In the genomic region with DNA sequence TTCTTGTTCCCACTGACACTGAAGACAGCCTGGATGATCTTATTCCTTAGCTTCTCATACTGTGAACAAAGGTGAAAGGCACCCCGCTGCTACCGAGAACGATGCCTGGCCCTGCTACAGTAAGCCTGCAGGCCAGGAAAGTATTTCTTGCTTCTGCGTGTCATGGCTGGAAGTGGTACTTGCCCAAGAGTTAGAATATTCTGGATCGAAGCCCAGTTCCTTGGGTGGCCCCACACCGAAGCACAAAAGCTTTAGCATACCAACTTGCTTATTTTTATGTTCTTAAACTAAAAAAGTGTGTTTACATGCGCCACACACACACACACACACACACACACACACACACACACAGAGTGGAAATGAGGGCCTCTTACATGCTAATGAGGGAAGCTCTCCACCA, we compare ENCODE assay signal across 25 mouse cellular contexts. TPM values are rescaled to one million over a fixed set of nuclear protein-coding genes. Genes with fewer than 3 reads are reported as not detected.
DNase-seq lines count a peak whose midpoint lies in the region; ATAC-seq and TF ChIP-seq lines count a peak whose summit lies in the region.
"Had no signal": no experiment of that assay in that cellular context is flagged by ENCODE, and none has a peak within 500 bp of the region (broad histone marks: within the 10 kb centered on the region; RNA-seq: fewer than 3 reads in every experiment).

No protein-coding gene starts in this region.

- no peak for ATAC-seq in liver, embryonic 12.5 days
- ATAC-seq in liver, embryonic 11.5 days (replicated peaks; ENCODE audit: low FRiP score): no peak
- no peak for ATAC-seq in lung, postnatal 0 days
- no peak for ATAC-seq in embryonic facial prominence, embryonic 15.5 days (ENCODE audit: insufficient number of reproducible peaks, low FRiP score, low TSS enrichment, low read depth)
- ATAC-seq: forebrain, embryonic 14.5 days; hindbrain, embryonic 16.5 days; inflammation-experienced regulatory T-cells, adult 6 months had no signal

- DNase-seq in liver, embryonic 11.5 days (ENCODE audit: low spot score): no peak
- peak; percentile 27 for DNase-seq in lung, postnatal 0 days (ENCODE audit: low spot score)
- no peak for DNase-seq in lung, adult 2 months
- no peak for DNase-seq in urinary bladder, postnatal 4 days (ENCODE audit: low spot score in 2 of 2)
- no peak for DNase-seq in heart, postnatal 10 days
- DNase-seq: adrenal gland, postnatal 25 days; cerebellum, adult 18-20 months; cerebellum, adult 9-11 months; cerebellum, postnatal 36 days; gastrocnemius, adult 2 months; gastrocnemius, postnatal 25 days; heart, postnatal 4 days had no signal

- peaks cover 36% of the 10 kb centered on the region for H3K36me3 ChIP-seq in liver, embryonic 12.5 days
- H3K36me3 ChIP-seq in liver, embryonic 11.5 days (ENCODE audit: control insufficient read depth, insufficient read depth, low read length): no peaks in the 10 kb centered on the region; the same call in 1 of the 2 replicates
- no peaks in the 10 kb centered on the region for H3K36me3 ChIP-seq in lung, postnatal 0 days (ENCODE audit: insufficient read depth, low read length)
- no peaks in the 10 kb centered on the region for H3K36me3 ChIP-seq in embryonic facial prominence, embryonic 15.5 days
- H3K36me3 ChIP-seq: forebrain, embryonic 10.5 days; heart, embryonic 13.5 days; hindbrain, embryonic 12.5 days had no signal

- no peak for TF ChIP-seq EP300 in lung, postnatal 0 days (IDR thresholded peaks at IDR 0.05)

- no peaks in the 10 kb centered on the region for H3K27me3 ChIP-seq in liver, embryonic 12.5 days (replicated peaks)
- no peaks in the 10 kb centered on the region for H3K27me3 ChIP-seq in liver, embryonic 11.5 days (replicated peaks; ENCODE audit: control insufficient read depth, insufficient read depth, low read length)
- H3K27me3 ChIP-seq in lung, postnatal 0 days (replicated peaks; ENCODE audit: insufficient read depth, low read length): no peaks in the 10 kb centered on the region
- peaks cover 14% of the 10 kb centered on the region; the same call in 1 of the 2 replicates for H3K27me3 ChIP-seq in embryonic facial prominence, embryonic 15.5 days

- TF ChIP-seq CTCF in lung, postnatal 0 days (IDR thresholded peaks at IDR 0.05): no peak
- no peak for TF ChIP-seq CTCF in lung, adult 2 months (IDR thresholded peaks at IDR 0.05; ENCODE audit: insufficient read depth, low read length)

- no peaks in the 10 kb centered on the region for H3K9me3 ChIP-seq in liver, embryonic 12.5 days (replicated peaks)
- H3K9me3 ChIP-seq in liver, embryonic 11.5 days (ENCODE audit: control insufficient read depth, low read length): no peaks in the 10 kb centered on the region
- no peaks in the 10 kb centered on the region for H3K9me3 ChIP-seq in lung, postnatal 0 days (ENCODE audit: low read length)
- H3K9me3 ChIP-seq in embryonic facial prominence, embryonic 15.5 days (replicated peaks): no peaks in the 10 kb centered on the region
- H3K9me3 ChIP-seq: forebrain, embryonic 10.5 days; heart, embryonic 13.5 days; hindbrain, embryonic 12.5 days had no signal

- H3K4me3 ChIP-seq in liver, embryonic 12.5 days: peak overlapping the region; percentile 86; the same call in 1 of the 2 replicates
- no peak overlapping the region for H3K4me3 ChIP-seq in liver, embryonic 11.5 days (ENCODE audit: low read depth, low read length)
- H3K4me3 ChIP-seq in lung, postnatal 0 days (ENCODE audit: low read depth, low read length): no peak overlapping the region
- H3K4me3 ChIP-seq in lung, adult 2 months (replicated peaks; ENCODE audit: extremely low read depth, low read depth, low read length): no peak overlapping the region
- no peak overlapping the region for H3K4me3 ChIP-seq in embryonic facial prominence, embryonic 15.5 days (replicated peaks)
- H3K4me3 ChIP-seq: forebrain, embryonic 10.5 days; gastrocnemius, adult 2 months; heart, embryonic 13.5 days; hindbrain, embryonic 12.5 days had no signal

- TF ChIP-seq POLR2A in lung, adult 2 months (IDR thresholded peaks at IDR 0.05; ENCODE audit: borderline replicate concordance, extremely low read depth, low read depth, low read length): no peak

- no peak overlapping the region for H3K27ac ChIP-seq in liver, embryonic 12.5 days
- no peak overlapping the region for H3K27ac ChIP-seq in liver, embryonic 11.5 days (ENCODE audit: low read depth, low read length)
- H3K27ac ChIP-seq in lung, postnatal 0 days (ENCODE audit: low read length): no peak overlapping the region
- peak overlapping the region; percentile 12; the same call in 1 of the 2 replicates for H3K27ac ChIP-seq in embryonic facial prominence, embryonic 15.5 days (replicated peaks)
- H3K27ac ChIP-seq: forebrain, embryonic 10.5 days; gastrocnemius, adult 2 months; heart, embryonic 13.5 days; hindbrain, embryonic 12.5 days had no signal

- WGBS in liver, embryonic 12.5 days (ENCODE audit: insufficient replicate concordance): 81% methylated on average over 7 of the region's 7 CpGs
- 86% methylated on average over 7 of the region's 7 CpGs for WGBS in liver, embryonic 11.5 days
- 58% methylated on average over 7 of the region's 7 CpGs for WGBS in lung, postnatal 0 days
- 47% methylated on average over 7 of the region's 7 CpGs for WGBS in lung, adult 2 months
- 43% methylated on average over 7 of the region's 7 CpGs for WGBS in embryonic facial prominence, embryonic 15.5 days

- peak overlapping the region; percentile 91 for H3K4me2 ChIP-seq in liver, embryonic 12.5 days
- H3K4me2 ChIP-seq in liver, embryonic 11.5 days: no peak overlapping the region
- no peak overlapping the region for H3K4me2 ChIP-seq in lung, postnatal 0 days (replicated peaks; ENCODE audit: low read depth, low read length)
- H3K4me2 ChIP-seq in embryonic facial prominence, embryonic 15.5 days (replicated peaks): no peak overlapping the region
- H3K4me2 ChIP-seq: heart, embryonic 13.5 days; hindbrain, embryonic 12.5 days had no signal

- H3K4me1 ChIP-seq in liver, embryonic 12.5 days: peaks cover 64% of the 10 kb centered on the region
- peaks cover 38% of the 10 kb centered on the region for H3K4me1 ChIP-seq in liver, embryonic 11.5 days (replicated peaks; ENCODE audit: control insufficient read depth, insufficient read depth, low read length)
- H3K4me1 ChIP-seq in lung, postnatal 0 days (ENCODE audit: insufficient read depth, low read depth, low read length): peaks cover 9% of the 10 kb centered on the region
- peaks cover 10% of the 10 kb centered on the region; the same call in 1 of the 2 replicates for H3K4me1 ChIP-seq in lung, adult 2 months (ENCODE audit: control insufficient read depth, insufficient read depth, low read length)
- peaks cover 44% of the 10 kb centered on the region for H3K4me1 ChIP-seq in embryonic facial prominence, embryonic 15.5 days

- intact Hi-C loops in heart, postnatal 10 days (cut with DNase I): no loop called here

- peak overlapping the region; percentile 93; the same call in 1 of the 2 replicates for H3K9ac ChIP-seq in liver, embryonic 12.5 days
- no peak overlapping the region for H3K9ac ChIP-seq in liver, embryonic 11.5 days (ENCODE audit: low read depth, low read length)
- no peak overlapping the region for H3K9ac ChIP-seq in lung, postnatal 0 days (replicated peaks; ENCODE audit: low read depth)
- H3K9ac ChIP-seq in embryonic facial prominence, embryonic 15.5 days: no peak overlapping the region
- H3K9ac ChIP-seq: heart, embryonic 13.5 days; hindbrain, embryonic 12.5 days had no signal

RNA-seq across cellular contexts. Expression of gene Smim1, which starts 2.0 kb away (rescaled TPM):
- polyA plus RNA-seq in liver, embryonic 12.5 days (2016; fragmentation: Nextera tagmentation; extraction: Ambion mirVana): 440 and 457 TPM in 2 replicates
- polyA plus RNA-seq in liver, embryonic 11.5 days (2014; fragmentation: Nextera tagmentation; extraction: Ambion mirVana): 414 and 426 TPM in 2 replicates
- 57.9 and 59.4 TPM in 2 replicates for polyA plus RNA-seq in lung, postnatal 0 days (2015; fragmentation: Nextera tagmentation; extraction: Ambion mirVana)
- polyA plus RNA-seq in lung, adult 2 months (2012; rRNA removed): 102 and 121 TPM in 2 replicates
- 28.4 TPM in 2 replicates for polyA plus RNA-seq in embryonic facial prominence, embryonic 15.5 days (2015; fragmentation: Nextera tagmentation; extraction: Ambion mirVana)
- total RNA-seq in heart, postnatal 10 days (2021): 10 to 100 TPM in 1 of 2 experiments, 1 to 10 TPM in 1; 8.6 to 10.3 TPM

RNA-seq across cellular contexts. Expression of gene Ccdc27, which starts 14.4 kb away (rescaled TPM):
- 0.06 and 0.13 TPM in 2 replicates for polyA plus RNA-seq in liver, embryonic 12.5 days (2016; fragmentation: Nextera tagmentation; extraction: Ambion mirVana)
- 0.08 TPM in 1 of 2 replicates, not detected in the other for polyA plus RNA-seq in liver, embryonic 11.5 days (2014; fragmentation: Nextera tagmentation; extraction: Ambion mirVana)
- not detected in 2 replicates for polyA plus RNA-seq in lung, postnatal 0 days (2015; fragmentation: Nextera tagmentation; extraction: Ambion mirVana)
- polyA plus RNA-seq in lung, adult 2 months (2012; rRNA removed): not detected in 2 replicates
- 0.15 and 0.20 TPM in 2 replicates for polyA plus RNA-seq in embryonic facial prominence, embryonic 15.5 days (2015; fragmentation: Nextera tagmentation; extraction: Ambion mirVana)
- not detected for total RNA-seq in heart, postnatal 10 days (2021)
- total RNA-seq: adrenal gland, adult 18-20 months; adrenal gland, postnatal 25 days; ES-E14; gastrocnemius, adult 2 months; gastrocnemius, postnatal 25 days; granulocyte monocyte progenitor cell, adult 5-6 weeks; heart, adult 8-10 months; heart, postnatal 4 days had no signal
- polyA plus RNA-seq: forebrain, embryonic 10.5 days; forebrain, embryonic 14.5 days; heart, embryonic 13.5 days; heart, postnatal 0 days; hindbrain, embryonic 12.5 days; hindbrain, embryonic 16.5 days; inflammation-experienced regulatory T-cells, adult 6 months had no signal

RNA-seq across cellular contexts. Expression of gene Lrrc47, which starts 16.5 kb away (rescaled TPM):
- polyA plus RNA-seq in liver, embryonic 12.5 days (2016; fragmentation: Nextera tagmentation; extraction: Ambion mirVana): 36.0 and 38.6 TPM in 2 replicates
- polyA plus RNA-seq in liver, embryonic 11.5 days (2014; fragmentation: Nextera tagmentation; extraction: Ambion mirVana): 20.3 and 22.5 TPM in 2 replicates
- polyA plus RNA-seq in lung, postnatal 0 days (2015; fragmentation: Nextera tagmentation; extraction: Ambion mirVana): 15.2 and 15.4 TPM in 2 replicates
- 55.5 and 57.4 TPM in 2 replicates for polyA plus RNA-seq in lung, adult 2 months (2012; rRNA removed)
- 21.3 and 23.1 TPM in 2 replicates for polyA plus RNA-seq in embryonic facial prominence, embryonic 15.5 days (2015; fragmentation: Nextera tagmentation; extraction: Ambion mirVana)
- 10 to 100 TPM; 38.6 to 42.2 TPM for total RNA-seq in heart, postnatal 10 days (2021)

RNA-seq across cellular contexts. Expression of gene Cep104, which starts 53.1 kb away (rescaled TPM):
- polyA plus RNA-seq in liver, embryonic 12.5 days (2016; fragmentation: Nextera tagmentation; extraction: Ambion mirVana): 11.9 and 12.0 TPM in 2 replicates
- 14.3 and 15.8 TPM in 2 replicates for polyA plus RNA-seq in liver, embryonic 11.5 days (2014; fragmentation: Nextera tagmentation; extraction: Ambion mirVana)
- 9.6 and 10.1 TPM in 2 replicates for polyA plus RNA-seq in lung, postnatal 0 days (2015; fragmentation: Nextera tagmentation; extraction: Ambion mirVana)
- 19.1 and 20.8 TPM in 2 replicates for polyA plus RNA-seq in lung, adult 2 months (2012; rRNA removed)
- 14.9 and 16.1 TPM in 2 replicates for polyA plus RNA-seq in embryonic facial prominence, embryonic 15.5 days (2015; fragmentation: Nextera tagmentation; extraction: Ambion mirVana)
- total RNA-seq in heart, postnatal 10 days (2021): 10 to 100 TPM; 23.6 to 24.4 TPM

RNA-seq across cellular contexts. Expression of gene Dffb, which starts 53.1 kb away (rescaled TPM):
- 11.6 and 12.4 TPM in 2 replicates for polyA plus RNA-seq in liver, embryonic 12.5 days (2016; fragmentation: Nextera tagmentation; extraction: Ambion mirVana)
- 17.2 and 18.5 TPM in 2 replicates for polyA plus RNA-seq in liver, embryonic 11.5 days (2014; fragmentation: Nextera tagmentation; extraction: Ambion mirVana)
- 8.1 and 8.6 TPM in 2 replicates for polyA plus RNA-seq in lung, postnatal 0 days (2015; fragmentation: Nextera tagmentation; extraction: Ambion mirVana)
- polyA plus RNA-seq in lung, adult 2 months (2012; rRNA removed): 11.8 and 14.3 TPM in 2 replicates
- 12.7 and 15.0 TPM in 2 replicates for polyA plus RNA-seq in embryonic facial prominence, embryonic 15.5 days (2015; fragmentation: Nextera tagmentation; extraction: Ambion mirVana)
- total RNA-seq in heart, postnatal 10 days (2021): 1 to 10 TPM; 4.7 to 4.8 TPM
